Mouse (Mus musculus) CH12.LX (cell line): ENCODE data around the gene Prss40.

ENCODE experiments used
- CTCF ChIP-seq, 2 experiments: IDR thresholded peaks in 1 of 2; conservative IDR thresholded peaks in 1 of 2; 2 replicates each; pipeline ENCODE4 v1.5.1; 2011 to 2012; ENCODE audit warnings: low read depth in 2 of 2, low read length in 2 of 2, improper control_type of control experiment in 1 of 2, inconsistent platforms in 1 of 2, mild to moderate bottlenecking in 1 of 2, moderate library complexity in 1 of 2
- E2F4 ChIP-seq: IDR thresholded peaks from 2 replicates; pipeline ENCODE4 v1.6.1; 2011; ENCODE audit warnings: low read depth, low read length, improper control_type of control experiment; ENCODE audit not compliant: insufficient replicate concordance
- EP300 ChIP-seq: IDR thresholded peaks from 2 replicates; pipeline ENCODE4 v1.6.1; 2011; ENCODE audit warnings: low read length, improper control_type of control experiment
- ETS1 ChIP-seq: conservative IDR thresholded peaks from 2 replicates; pipeline ENCODE4 v1.6.1; 2012; ENCODE audit warnings: low read depth, mild to moderate bottlenecking, inconsistent platforms, low read length, improper control_type of control experiment, moderate library complexity
- GABPA ChIP-seq: IDR thresholded peaks from 2 replicates; pipeline ENCODE4 v1.6.1; 2012; ENCODE audit warnings: low read depth, low read length, improper control_type of control experiment, inconsistent platforms; ENCODE audit not compliant: insufficient replicate concordance
- JUND ChIP-seq: conservative IDR thresholded peaks from 2 replicates; pipeline ENCODE4 v1.6.1; 2011; ENCODE audit warnings: low read depth, low read length, improper control_type of control experiment
- POLR2A ChIP-seq: IDR thresholded peaks from 2 replicates; pipeline ENCODE4 v1.6.1; 2011; ENCODE audit warnings: low read depth, mild to moderate bottlenecking, improper control_type of control experiment, low read length

GRCm38 (mm10) chr1:34602363-34602762, 41.6 kb upstream of the Prss40 start:
- TF ChIP-seq CTCF (conservative IDR thresholded peaks at IDR 0.05 in 1 of 2, IDR thresholded peaks at IDR 0.05 in 1 of 2; ENCODE audit: low read depth in 2 of 2, low read length in 2 of 2) (peak; percentile 61 to 97), GABPA (no peak), EP300 (no peak), POLR2A (no peak), ETS1 (no peak), JUND (no peak), E2F4 (no peak)
